Mouse (Mus musculus): ENCODE measurements around the gene F5.
"Not testable (repeated sequence)": the region's sequence is repeated elsewhere in the genome, so short reads cannot be mapped to it uniquely, and the experiment has no call there.

Gene F5

GRCm38 (mm10) chr1:164162745-164163144 is 11.1 kb downstream of the F5 start:
- no peak for DNase-seq

- DNase-seq = no peak
These were observed 17.2 kb downstream of the F5 start for GRCm38 (mm10) chr1:164168818-164169217.

GRCm38 (mm10) chr1:164170434-164170833 is 18.8 kb downstream of the F5 start:
- no peak for DNase-seq

GRCm38 (mm10) chr1:164173145-164173544 is 21.5 kb downstream of the F5 start:
- DNase-seq = no peak

- DNase-seq = no peak
These were observed 25.2 kb downstream of the F5 start for GRCm38 (mm10) chr1:164176856-164177255.

- DNase-seq = no peak
These were observed 26.8 kb downstream of the F5 start for GRCm38 (mm10) chr1:164178429-164178828.

- DNase-seq = peak; percentile 76
These were observed 32.7 kb downstream of the F5 start for GRCm38 (mm10) chr1:164184142-164184870.

- DNase-seq = no peak
These were observed 33.2 kb downstream of the F5 start for GRCm38 (mm10) chr1:164184871-164185223.

- no peak for DNase-seq
These were observed 33.7 kb downstream of the F5 start for GRCm38 (mm10) chr1:164185316-164185715.

GRCm38 (mm10) chr1:164187002-164187560 is 35.4 kb downstream of the F5 start:
- DNase-seq = no peak

- DNase-seq = no peak
These were observed 47.9 kb downstream of the F5 start for GRCm38 (mm10) chr1:164199551-164199950.

- no peak for DNase-seq
These were observed 56.8 kb downstream of the F5 start for GRCm38 (mm10) chr1:164208437-164208836.

GRCm38 (mm10) chr1:164210899-164211298 is 59.3 kb downstream of the F5 start:
- no peak for DNase-seq

- no peak for DNase-seq
These were observed 61.0 kb downstream of the F5 start for GRCm38 (mm10) chr1:164212686-164213085.

- no peak for DNase-seq
These were observed 62.6 kb downstream of the F5 start for GRCm38 (mm10) chr1:164214190-164214589.

- DNase-seq = no peak
These were observed 63.5 kb downstream of the F5 start for GRCm38 (mm10) chr1:164215097-164215496.

- no peak for DNase-seq
These were observed 63.9 kb downstream of the F5 start for GRCm38 (mm10) chr1:164215540-164215939.

GRCm38 (mm10) chr1:164217791-164218685 is 66.4 kb downstream of the F5 start:
- no peak for DNase-seq

GRCm38 (mm10) chr1:164220261-164220660 is 68.6 kb downstream of the F5 start:
- DNase-seq = no peak

- DNase-seq = no peak
These were observed 71.5 kb downstream of the F5 start for GRCm38 (mm10) chr1:164223089-164223488.

- DNase-seq = not testable (repeated sequence)
These were observed 80.4 kb downstream of the F5 start for GRCm38 (mm10) chr1:164231937-164232570.

GRCm38 (mm10) chr1:164233447-164233846 is 81.8 kb downstream of the F5 start:
- no peak for DNase-seq

- no peak for DNase-seq
These were observed 83.4 kb downstream of the F5 start for GRCm38 (mm10) chr1:164235078-164235477.

All from kidney, postnatal 10 days (tissue).